Mouse (Mus musculus) forebrain, embryonic 11.5 days (tissue): ENCODE data around the gene Ppfibp1. TPM values are rescaled to one million over a fixed set of nuclear protein-coding genes. Genes with fewer than 3 reads are reported as not detected.
A peak's percentile ranks its signal among the peaks of the same experiment; 100 is the strongest.

Experiments
- ATAC-seq: fragments of 200-750 bp; cut with Nextera tagmentation; replicated peaks from 2 replicates; pipeline ENCODE4 v1.8.0; 2017; ENCODE audit warnings: moderate TSS enrichment; ENCODE audit not compliant: low FRiP score
- DNase-seq: peaks from one replicate; pipeline ENCODE4 v3.0.0-alpha.2; 2017; ENCODE audit warnings: low spot score
- H3K27ac ChIP-seq: fragments of 300-500 bp; sonication (generic); 2 replicates; pipeline ENCODE4 v1.5.1; 2014; ENCODE audit warnings: low read depth, low read length
- H3K27me3 ChIP-seq: fragments of 300-500 bp; sonication (generic); 2 replicates; pipeline ENCODE4 v1.6.1; 2014; ENCODE audit warnings: mild to moderate bottlenecking, low read length, mixed read lengths; ENCODE audit not compliant: control insufficient read depth, insufficient read depth
- H3K36me3 ChIP-seq: fragments of 300-500 bp; sonication (generic); 2 replicates; pipeline ENCODE4 v1.6.1; 2014; ENCODE audit warnings: mild to moderate bottlenecking, low read length, moderate library complexity, mixed read lengths; ENCODE audit not compliant: control insufficient read depth, insufficient read depth
- H3K4me1 ChIP-seq: fragments of 300-500 bp; sonication (generic); replicated peaks from 2 replicates; pipeline ENCODE4 v1.6.1; 2014; ENCODE audit warnings: low read length, mixed read lengths; ENCODE audit not compliant: control insufficient read depth, insufficient read depth
- H3K4me2 ChIP-seq: fragments of 300-500 bp; sonication (generic); 2 replicates; pipeline ENCODE4 v1.6.1; 2014; ENCODE audit warnings: low read depth, mild to moderate bottlenecking, low read length, moderate library complexity, mixed read lengths; ENCODE audit not compliant: severe bottlenecking
- H3K4me3 ChIP-seq: fragments of 300-500 bp; sonication (generic); 2 replicates; pipeline ENCODE4 v1.5.1; 2014; ENCODE audit warnings: low read depth, low read length
- H3K9ac ChIP-seq: fragments of 300-500 bp; sonication (generic); 2 replicates; pipeline ENCODE4 v1.6.1; 2014; ENCODE audit warnings: low read length
- H3K9me3 ChIP-seq: fragments of 300-500 bp; sonication (generic); 2 replicates; pipeline ENCODE4 v1.6.1; 2016; ENCODE audit warnings: low read length, mixed read lengths; ENCODE audit not compliant: control insufficient read depth
- WGBS: fragments of 180-500 bp; shearing (Covaris S2); extraction: QIAGEN DNeasy Blood & Tissue Kit; methylation state at CpG from one replicate; pipeline ENCODE4 v1.1.7; 2014; 5-methylcytosine and 5-hydroxymethylcytosine counted together
- polyA plus RNA-seq: library from polyadenylated mRNA; unstranded; fragments of >200 nt; fragmentation: Nextera tagmentation; extraction: Ambion mirVana; gene quantifications from 2 replicates; pipeline ENCODE4 v1.2.1, GENCODE M21; 2014

The Ppfibp1 gene
- polyA plus RNA-seq, 1 experiment from 2014 or later: 38.4 TPM

- Histone ChIP-seq H3K27ac (no peak within 1 kb of the TSS), H3K9ac (no peak within 1 kb of the TSS)
- 75% methylated on average over 1 of the region's 1 CpGs for whole genome bisulfite sequencing
Measured at GRCm38 (mm10) chr6:146954258-146954657, 66.0 kb downstream of the Ppfibp1 start, which contains the start of gene 1700034J05Rik. Gene 1700034J05Rik, minus strand, starts transcription at chr6:146954422.

DNA sequence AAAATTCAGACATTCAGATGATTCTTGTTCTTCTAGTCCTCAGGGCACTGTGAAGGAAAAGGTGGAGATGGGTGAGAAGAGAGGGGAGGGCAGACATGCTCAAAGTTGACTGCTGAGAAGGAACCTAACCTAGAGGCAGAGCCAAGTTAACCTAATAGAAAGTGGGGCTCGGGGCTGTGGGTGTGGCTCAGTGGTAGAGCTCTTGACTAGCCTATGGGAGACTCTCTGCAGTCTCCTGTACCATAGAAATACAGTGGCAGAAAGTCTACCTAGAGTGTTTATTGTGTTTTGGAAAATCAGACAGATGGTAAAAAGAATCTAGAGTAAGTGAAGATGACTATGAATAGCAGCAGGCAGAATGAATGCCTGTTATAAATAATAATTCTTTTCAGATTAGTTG is 67.2 kb downstream of the Ppfibp1 start:
- Histone ChIP-seq H3K27me3 (no peaks in the 10 kb centered on the region), H3K4me2 (no peak overlapping the region), H3K9me3 (no peaks in the 10 kb centered on the region), H3K9ac (no peak overlapping the region), H3K36me3 (no peaks in the 10 kb centered on the region), H3K4me3 (no peak overlapping the region), H3K4me1 (peaks cover 4% of the 10 kb centered on the region; the same call in 1 of the 2 replicates), H3K27ac (no peak overlapping the region)
- 80% methylated on average over 1 of the region's 1 CpGs for WGBS
- no peak for DNase-seq
- ATAC-seq: no peak

More at GRCm38 (mm10) chr6:146954258-146954657, 66.0 kb downstream of the Ppfibp1 start, which contains the start of gene 1700034J05Rik:
- Histone ChIP-seq H3K27me3 (no peaks in the 10 kb centered on the region), H3K36me3 (no peaks in the 10 kb centered on the region), H3K4me1 (peaks cover 7% of the 10 kb centered on the region; the same call in 1 of the 2 replicates), H3K4me2 (no peak within 1 kb of the TSS), H3K9me3 (no peaks in the 10 kb centered on the region), H3K4me3 (no peak within 1 kb of the TSS)
- ATAC-seq (no peak), DNase-seq (no peak)

GRCm38 (mm10) chr6:146955896-146956295 is 67.6 kb downstream of the Ppfibp1 start:
- peak; percentile 71 for ATAC-seq

DNA sequence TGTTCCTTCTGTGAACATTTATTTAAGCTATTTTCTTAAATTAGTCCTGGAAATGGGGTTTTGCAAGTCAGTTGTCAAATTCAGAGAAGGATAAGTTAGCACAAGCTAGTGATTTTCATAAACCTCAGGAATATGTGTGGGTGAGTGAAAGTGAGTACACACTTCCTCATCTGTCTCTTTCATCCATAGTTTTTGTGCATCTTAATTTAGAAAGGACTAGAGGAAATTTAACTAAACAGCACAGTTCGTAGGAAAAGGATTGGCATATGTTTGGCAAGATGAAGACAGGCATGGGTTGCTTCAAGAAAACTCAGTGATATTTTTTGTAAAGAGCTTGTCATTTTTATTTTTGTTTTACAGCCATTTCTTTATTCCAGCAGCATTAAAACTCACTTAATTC is 68.7 kb downstream of the Ppfibp1 start:
- Histone ChIP-seq H3K27ac (no peak overlapping the region), H3K27me3 (no peaks in the 10 kb centered on the region), H3K9ac (no peak overlapping the region), H3K36me3 (no peaks in the 10 kb centered on the region), H3K9me3 (no peaks in the 10 kb centered on the region), H3K4me3 (no peak overlapping the region), H3K4me1 (peaks cover 4% of the 10 kb centered on the region; the same call in 1 of the 2 replicates), H3K4me2 (no peak overlapping the region)
- 90% methylated on average over 1 of the region's 1 CpGs for WGBS
- ATAC-seq (no peak), DNase-seq (no peak)

More at GRCm38 (mm10) chr6:146955896-146956295, 67.6 kb downstream of the Ppfibp1 start:
- no peak overlapping the region for H3K4me2 ChIP-seq
- 14% methylated on average over 12 of the region's 12 CpGs for WGBS
- no peak overlapping the region for H3K27ac ChIP-seq
- H3K36me3 ChIP-seq: no peaks in the 10 kb centered on the region
- H3K4me1 ChIP-seq: peaks cover 4% of the 10 kb centered on the region; the same call in 1 of the 2 replicates
- H3K27me3 ChIP-seq: no peaks in the 10 kb centered on the region
- H3K9me3 ChIP-seq: no peaks in the 10 kb centered on the region
- no peak overlapping the region for H3K9ac ChIP-seq
- DNase-seq: peak; percentile 68
- H3K4me3 ChIP-seq: no peak overlapping the region

- Histone ChIP-seq H3K9ac (no peak overlapping the region), H3K4me3 (no peak overlapping the region), H3K36me3 (no peaks in the 10 kb centered on the region), H3K4me1 (peaks cover 4% of the 10 kb centered on the region; the same call in 1 of the 2 replicates), H3K9me3 (no peaks in the 10 kb centered on the region), H3K27ac (no peak overlapping the region), H3K4me2 (no peak overlapping the region), H3K27me3 (no peaks in the 10 kb centered on the region)
- WGBS: 79% methylated on average over 1 of the region's 1 CpGs
- ATAC-seq: no peak
- DNase-seq: no peak
Measured at GRCm38 (mm10) chr6:146958694-146959093, 70.4 kb downstream of the Ppfibp1 start.

DNA sequence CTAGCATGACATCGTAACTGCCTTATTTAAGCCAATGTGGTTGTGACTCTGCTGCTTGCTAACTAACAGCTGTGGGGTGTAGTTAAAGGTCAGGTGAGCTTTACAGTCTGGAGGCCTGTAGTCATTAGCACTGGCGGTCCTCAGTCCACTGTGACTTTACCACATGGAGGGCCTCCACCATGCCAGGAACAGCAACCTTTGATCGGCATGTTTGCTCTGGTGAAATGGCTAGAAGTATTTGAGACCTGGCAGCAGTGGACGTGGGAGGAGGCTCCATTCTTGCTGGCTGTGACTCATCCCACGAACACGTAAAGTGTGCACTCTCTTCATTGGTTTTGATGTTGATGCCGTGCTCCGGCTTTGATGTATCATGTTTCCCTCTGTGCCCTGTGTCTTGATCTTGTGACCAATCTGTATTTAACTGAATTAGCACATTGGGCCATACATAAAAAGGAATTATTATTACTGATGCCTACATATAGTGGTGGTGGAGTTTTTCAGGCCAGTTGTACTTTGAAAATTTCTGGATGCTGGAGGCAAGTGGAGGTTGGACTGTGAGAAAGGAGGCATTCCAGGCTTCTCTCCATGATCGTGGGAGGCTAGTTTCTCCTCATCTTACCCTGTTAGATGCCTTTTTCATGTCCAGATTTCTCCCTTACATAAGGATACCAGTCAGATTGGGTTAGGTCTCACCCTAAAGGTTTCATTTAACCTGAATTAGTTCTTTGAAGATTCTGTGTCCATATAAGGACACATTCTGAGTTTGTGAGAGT is 71.8 kb downstream of the Ppfibp1 start:
- 91% methylated on average over 9 of the region's 9 CpGs for WGBS
- Histone ChIP-seq H3K9ac (no peak overlapping the region), H3K27me3 (no peaks in the 10 kb centered on the region), H3K4me2 (no peak overlapping the region), H3K4me3 (no peak overlapping the region), H3K9me3 (no peaks in the 10 kb centered on the region), H3K4me1 (peaks cover 4% of the 10 kb centered on the region; the same call in 1 of the 2 replicates), H3K36me3 (no peaks in the 10 kb centered on the region), H3K27ac (no peak overlapping the region)
- ATAC-seq (no peak), DNase-seq (no peak)

DNA sequence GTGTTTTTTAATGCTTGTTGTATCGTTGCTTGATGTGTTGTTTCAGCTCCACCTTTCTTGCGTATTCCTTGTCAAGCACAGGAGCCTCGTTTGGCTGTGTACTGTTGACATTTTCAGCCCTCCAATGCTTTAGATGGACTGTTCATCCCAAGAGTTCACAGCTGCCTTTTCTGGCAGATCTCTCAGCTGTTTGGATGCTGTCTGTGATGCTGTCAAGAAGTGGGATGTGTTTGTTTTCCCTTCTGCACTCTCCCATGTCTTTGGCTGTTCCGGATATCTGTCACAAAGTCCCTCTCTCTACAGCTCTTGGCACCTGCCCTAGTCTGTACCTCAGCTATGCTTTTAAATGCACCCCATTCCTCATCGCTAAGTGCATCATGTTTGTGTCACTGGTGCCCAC is 72.7 kb downstream of the Ppfibp1 start:
- H3K36me3 ChIP-seq: no peaks in the 10 kb centered on the region
- DNase-seq (no peak), ATAC-seq (no peak)
- no peak overlapping the region for H3K9ac ChIP-seq
- no peaks in the 10 kb centered on the region for H3K27me3 ChIP-seq
- 94% methylated on average over 5 of the region's 5 CpGs for WGBS
- no peak overlapping the region for H3K4me2 ChIP-seq
- no peaks in the 10 kb centered on the region for H3K9me3 ChIP-seq
- H3K27ac ChIP-seq: no peak overlapping the region
- H3K4me1 ChIP-seq: peaks cover under 1% of the 10 kb centered on the region; the same call in 1 of the 2 replicates
- no peak overlapping the region for H3K4me3 ChIP-seq

- no peak overlapping the region for H3K4me3 ChIP-seq
- no peak overlapping the region for H3K9ac ChIP-seq
- 86% methylated on average over 6 of the region's 6 CpGs for WGBS
- DNase-seq: no peak
- H3K27ac ChIP-seq: no peak overlapping the region
- no peaks in the 10 kb centered on the region for H3K4me1 ChIP-seq
- no peaks in the 10 kb centered on the region for H3K9me3 ChIP-seq
- H3K27me3 ChIP-seq: no peaks in the 10 kb centered on the region
- no peak for ATAC-seq
- H3K36me3 ChIP-seq: no peaks in the 10 kb centered on the region
- no peak overlapping the region for H3K4me2 ChIP-seq
Measured at GRCm38 (mm10) chr6:146961832-146962481, 73.7 kb downstream of the Ppfibp1 start.
